Mouse (Mus musculus) midbrain, postnatal 0 days (tissue): ENCODE measurements around the gene Parp11. TPM values are rescaled to one million over a fixed set of nuclear protein-coding genes. Genes with fewer than 3 reads are reported as not detected.

Source experiments
- ATAC-seq: fragments of 200-750 bp; cut with Nextera tagmentation; 2 replicates; pipeline ENCODE4 v1.8.0; 2017; ENCODE audit warnings: moderate number of reproducible peaks, mild to moderate bottlenecking, moderate TSS enrichment, moderate library complexity; ENCODE audit not compliant: low FRiP score
- DNase-seq: peaks from one replicate; pipeline ENCODE4 v3.0.0-alpha.2; 2015; ENCODE audit warnings: low spot score
- H3K27ac ChIP-seq: fragments of 300-500 bp; sonication (generic); 2 replicates; pipeline ENCODE4 v1.5.1; 2014; ENCODE audit warnings: low read depth, mild to moderate bottlenecking, low read length, mixed read lengths
- H3K27me3 ChIP-seq: fragments of 300-500 bp; sonication (generic); 2 replicates; pipeline ENCODE4 v1.6.1; 2014; ENCODE audit warnings: low read length, control low read depth, mixed read lengths; ENCODE audit not compliant: insufficient read depth
- H3K36me3 ChIP-seq: fragments of 300-500 bp; sonication (generic); 2 replicates; pipeline ENCODE4 v1.6.1; 2014; ENCODE audit warnings: low read length, control low read depth, mixed read lengths; ENCODE audit not compliant: insufficient read depth
- H3K4me1 ChIP-seq: fragments of 300-500 bp; sonication (generic); 2 replicates; pipeline ENCODE4 v1.6.1; 2014; ENCODE audit warnings: mild to moderate bottlenecking, control low read depth, antibody characterized with exemption, low read length, mixed read lengths; ENCODE audit not compliant: insufficient read depth
- H3K4me2 ChIP-seq: fragments of 300-500 bp; sonication (generic); 2 replicates; pipeline ENCODE4 v1.6.1; 2014; ENCODE audit warnings: low read depth, mild to moderate bottlenecking, low read length, mixed read lengths; ENCODE audit not compliant: poor library complexity, severe bottlenecking
- H3K4me3 ChIP-seq: fragments of 300-500 bp; sonication (generic); 2 replicates; pipeline ENCODE4 v1.5.1; 2014; ENCODE audit warnings: low read depth, mild to moderate bottlenecking, low read length, moderate library complexity
- H3K9ac ChIP-seq: fragments of 300-500 bp; sonication (generic); replicated peaks from 2 replicates; pipeline ENCODE4 v1.6.1; 2014; ENCODE audit warnings: mild to moderate bottlenecking, low read length, moderate library complexity, mixed read lengths; ENCODE audit not compliant: poor library complexity, severe bottlenecking
- H3K9me3 ChIP-seq: fragments of 300-500 bp; sonication (generic); 2 replicates; pipeline ENCODE4 v1.6.1; 2016; ENCODE audit warnings: low read length, control low read depth
- CTCF ChIP-seq: IDR thresholded peaks from 2 replicates; pipeline ENCODE4 v1.5.1; 2016; ENCODE audit warnings: antibody characterized with exemption, mild to moderate bottlenecking
- WGBS: fragments of 180-500 bp; shearing (Covaris S2); extraction: QIAGEN DNeasy Blood & Tissue Kit; methylation state at CpG from one replicate; pipeline ENCODE4 v1.1.7; 2014; 5-methylcytosine and 5-hydroxymethylcytosine counted together
- polyA plus RNA-seq: library from polyadenylated mRNA; unstranded; fragments of >200 nt; fragmentation: Nextera tagmentation; extraction: Ambion mirVana; gene quantifications from 2 replicates; pipeline ENCODE4 v1.2.1, GENCODE M21; 2015
- total RNA-seq: library from RNA; depleted of rRNA; stranded (reverse); fragments of >200 nt; gene quantifications from 2 replicates; pipeline ENCODE4 v1.2.3, GENCODE M21; 2014

The Parp11 gene
- total and polyA plus RNA-seq, 2 experiments from 2014 or later = 57.2 to 73.2 TPM

DNA sequence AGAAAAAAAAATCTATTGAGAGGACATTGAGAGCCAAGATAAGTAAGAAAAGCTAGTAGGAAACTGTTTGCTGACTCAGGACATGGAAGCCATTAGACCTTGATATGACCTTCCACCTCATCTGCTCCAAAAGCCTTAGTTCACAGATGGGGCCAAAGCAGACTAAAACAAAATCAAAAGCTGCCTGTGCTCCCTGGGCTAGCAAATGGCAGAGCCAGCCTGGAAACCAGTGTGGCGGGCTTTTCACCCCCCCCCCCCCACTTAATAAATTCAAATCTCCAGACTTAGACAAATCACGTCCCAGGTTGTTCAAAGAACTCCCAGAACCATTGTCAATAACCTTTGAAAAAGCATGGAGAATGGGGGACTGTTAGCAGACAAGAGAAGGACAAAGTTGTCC is 2.7 kb upstream of the Parp11 start:
- no peak overlapping the region for H3K4me2 ChIP-seq
- no peaks in the 10 kb centered on the region for H3K36me3 ChIP-seq
- H3K4me1 ChIP-seq = 0 out of 2 replicates have a peak, but pooled peaks cover 10% of the 10 kb centered on the region
- DNase-seq (no peak), ATAC-seq (no peak)
- no peak overlapping the region for H3K9ac ChIP-seq
- 22% methylated on average over 2 of the region's 2 CpGs for WGBS
- H3K27ac ChIP-seq = no peak overlapping the region
- no peak overlapping the region for H3K4me3 ChIP-seq
- no peaks in the 10 kb centered on the region for H3K27me3 ChIP-seq
- no peak for TF ChIP-seq CTCF
- no peaks in the 10 kb centered on the region for H3K9me3 ChIP-seq

- no peak for DNase-seq
- H3K9ac ChIP-seq = no peak overlapping the region
- no peak overlapping the region for H3K4me3 ChIP-seq
- TF ChIP-seq CTCF = no peak
- no peak overlapping the region for H3K27ac ChIP-seq
- no peaks in the 10 kb centered on the region for H3K9me3 ChIP-seq
- peaks cover 4% of the 10 kb centered on the region; the same call in 1 of the 2 replicates for H3K4me1 ChIP-seq
- H3K36me3 ChIP-seq = no peaks in the 10 kb centered on the region
- WGBS = 33% methylated on average over 4 of the region's 4 CpGs
- ATAC-seq = no peak
- H3K27me3 ChIP-seq = no peaks in the 10 kb centered on the region
- no peak overlapping the region for H3K4me2 ChIP-seq
These were observed 2.2 kb upstream of the Parp11 start for GRCm38 (mm10) chr6:127444466-127444865.

- no peak for TF ChIP-seq CTCF
- peaks cover 3% of the 10 kb centered on the region; the same call in 1 of the 2 replicates for H3K4me1 ChIP-seq
- no peak overlapping the region for H3K4me3 ChIP-seq
- no peak overlapping the region for H3K27ac ChIP-seq
- WGBS = 76% methylated on average over 10 of the region's 10 CpGs
- no peak overlapping the region for H3K9ac ChIP-seq
- DNase-seq = no peak
- H3K4me2 ChIP-seq = no peak overlapping the region
- no peaks in the 10 kb centered on the region for H3K36me3 ChIP-seq
- no peak for ATAC-seq
- no peaks in the 10 kb centered on the region for H3K27me3 ChIP-seq
- no peaks in the 10 kb centered on the region for H3K9me3 ChIP-seq
These were observed 1.2 kb downstream of the Parp11 start for GRCm38 (mm10) chr6:127447686-127448460.

DNA sequence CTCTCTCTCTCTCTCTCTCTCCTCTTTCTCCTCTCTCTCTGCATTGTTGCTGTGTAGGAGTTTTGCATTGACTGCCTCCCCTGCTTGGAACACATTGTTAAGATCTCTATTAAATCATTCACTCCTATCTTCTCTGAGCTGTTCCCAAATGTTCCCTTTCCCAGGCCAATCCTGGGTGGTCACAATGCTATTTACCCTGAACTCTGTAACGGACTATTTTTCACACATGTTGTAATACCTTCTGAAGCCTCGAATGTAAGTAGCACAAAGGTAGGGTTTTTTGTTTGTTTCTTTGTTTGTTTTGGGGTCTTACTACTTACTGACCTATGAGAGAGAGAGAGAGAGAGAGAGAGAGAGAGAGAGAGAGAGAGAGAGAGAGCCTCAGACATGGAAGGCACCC is 2.2 kb downstream of the Parp11 start:
- H3K4me1 ChIP-seq = peaks cover 3% of the 10 kb centered on the region; the same call in 1 of the 2 replicates
- H3K4me3 ChIP-seq = no peak overlapping the region
- no peaks in the 10 kb centered on the region for H3K9me3 ChIP-seq
- ATAC-seq = no peak
- no peaks in the 10 kb centered on the region for H3K27me3 ChIP-seq
- no peaks in the 10 kb centered on the region for H3K36me3 ChIP-seq
- TF ChIP-seq CTCF = no peak
- DNase-seq = no peak
- WGBS = 60% methylated on average over 2 of the region's 2 CpGs
- H3K27ac ChIP-seq = no peak overlapping the region
- no peak overlapping the region for H3K9ac ChIP-seq
- no peak overlapping the region for H3K4me2 ChIP-seq

GRCm38 (mm10) chr6:127449531-127450422 is 3.1 kb downstream of the Parp11 start:
- Histone ChIP-seq H3K4me3 (no peak overlapping the region), H3K9me3 (no peaks in the 10 kb centered on the region), H3K4me2 (no peak overlapping the region), H3K36me3 (no peaks in the 10 kb centered on the region), H3K27ac (peak overlapping the region; percentile 48; the same call in 1 of the 2 replicates), H3K9ac (no peak overlapping the region), H3K27me3 (no peaks in the 10 kb centered on the region), H3K4me1 (peaks cover 6% of the 10 kb centered on the region; the same call in 1 of the 2 replicates)
- whole genome bisulfite sequencing = 14% methylated on average over 10 of the region's 10 CpGs
- DNase-seq (peak; percentile 65), ATAC-seq (no peak)
- no peak for TF ChIP-seq CTCF
